Mouse (Mus musculus): ENCODE results near the gene Pipox. TPM values are rescaled to one million over a fixed set of nuclear protein-coding genes. Genes with fewer than 3 reads are reported as not detected.

The Pipox gene
- polyA plus RNA-seq, 1 experiment from 2014 or later: 9.0 TPM

GRCm38 (mm10) chr11:77864771-77865170, 29.1 kb downstream of the Pipox start:
- Histone ChIP-seq H3K27me3 (ENCODE audit: low read depth, poor library complexity, severe bottlenecking) (peaks cover 90% of the 10 kb centered on the region), H3K27ac (replicated peaks) (peak overlapping the region; percentile 50; the same call in 1 of the 2 replicates)
- 63% methylated on average over 12 of the region's 12 CpGs for WGBS

GRCm38 (mm10) chr11:77862887-77863286, 31.0 kb downstream of the Pipox start:
- WGBS: 89% methylated on average over 7 of the region's 7 CpGs
- Histone ChIP-seq H3K27me3 (ENCODE audit: low read depth, poor library complexity, severe bottlenecking) (peaks cover 90% of the 10 kb centered on the region), H3K4me3 (no peak overlapping the region), H3K36me3 (peaks cover 39% of the 10 kb centered on the region), H3K4me1 (peaks cover 62% of the 10 kb centered on the region), H3K9me3 (replicated peaks) (no peaks in the 10 kb centered on the region), H3K27ac (replicated peaks) (no peak overlapping the region)
- DNase-seq (ENCODE audit: low spot score): no peak

More at GRCm38 (mm10) chr11:77864771-77865170, 29.1 kb downstream of the Pipox start:
- no peak overlapping the region for H3K4me3 ChIP-seq
- no peaks in the 10 kb centered on the region for H3K9me3 ChIP-seq (replicated peaks)
- H3K36me3 ChIP-seq: peaks cover 26% of the 10 kb centered on the region
- H3K4me1 ChIP-seq: peaks cover 57% of the 10 kb centered on the region
- no peak for DNase-seq (ENCODE audit: low spot score)

- Histone ChIP-seq H3K4me1 (peaks cover 50% of the 10 kb centered on the region), H3K27me3 (ENCODE audit: low read depth, poor library complexity, severe bottlenecking) (peaks cover 87% of the 10 kb centered on the region), H3K36me3 (peaks cover 52% of the 10 kb centered on the region), H3K4me3 (no peak overlapping the region), H3K27ac (replicated peaks) (no peak overlapping the region), H3K9me3 (replicated peaks) (no peaks in the 10 kb centered on the region)
- DNase-seq (ENCODE audit: low spot score): no peak
- 84% methylated on average over 9 of the region's 9 CpGs for WGBS
Measured at GRCm38 (mm10) chr11:77860947-77861346, 32.9 kb downstream of the Pipox start.

- peak overlapping the region; percentile 65 for H3K27ac ChIP-seq (replicated peaks)
- H3K4me3 ChIP-seq: 0 out of 2 replicates have a peak overlapping the region, but pooled peaks have one; percentile 29
- 26% methylated on average over 9 of the region's 9 CpGs for WGBS
- H3K4me1 ChIP-seq: peaks cover 52% of the 10 kb centered on the region
- DNase-seq (ENCODE audit: low spot score): no peak
- H3K27me3 ChIP-seq (ENCODE audit: low read depth, poor library complexity, severe bottlenecking): peaks cover 73% of the 10 kb centered on the region
- H3K36me3 ChIP-seq: peaks cover 59% of the 10 kb centered on the region
- H3K9me3 ChIP-seq (replicated peaks): no peaks in the 10 kb centered on the region
Measured at GRCm38 (mm10) chr11:77858589-77858988, 35.3 kb downstream of the Pipox start.

GRCm38 (mm10) chr11:77857089-77857488, 36.8 kb downstream of the Pipox start:
- H3K9me3 ChIP-seq (replicated peaks): no peaks in the 10 kb centered on the region
- H3K36me3 ChIP-seq: peaks cover 72% of the 10 kb centered on the region
- WGBS: 93% methylated on average over 6 of the region's 6 CpGs
- H3K4me1 ChIP-seq: peaks cover 52% of the 10 kb centered on the region
- peaks cover 76% of the 10 kb centered on the region for H3K27me3 ChIP-seq (ENCODE audit: low read depth, poor library complexity, severe bottlenecking)
- DNase-seq (ENCODE audit: low spot score): no peak
- H3K27ac ChIP-seq (replicated peaks): no peak overlapping the region
- H3K4me3 ChIP-seq: no peak overlapping the region

- Histone ChIP-seq H3K9me3 (replicated peaks) (no peaks in the 10 kb centered on the region), H3K36me3 (peaks cover 78% of the 10 kb centered on the region), H3K4me1 (peaks cover 69% of the 10 kb centered on the region), H3K27ac (replicated peaks) (peak overlapping the region; percentile 46), H3K4me3 (no peak overlapping the region), H3K27me3 (ENCODE audit: low read depth, poor library complexity, severe bottlenecking) (peaks cover 72% of the 10 kb centered on the region)
- DNase-seq (ENCODE audit: low spot score): no peak
- WGBS: 64% methylated on average over 15 of the region's 15 CpGs
Measured at GRCm38 (mm10) chr11:77855396-77855795, 38.5 kb downstream of the Pipox start.

- WGBS: 54% methylated on average over 3 of the region's 3 CpGs
- H3K9me3 ChIP-seq (replicated peaks): no peaks in the 10 kb centered on the region
- no peak for DNase-seq (ENCODE audit: low spot score)
- H3K36me3 ChIP-seq: peaks cover 78% of the 10 kb centered on the region
- peaks cover 72% of the 10 kb centered on the region for H3K27me3 ChIP-seq (ENCODE audit: low read depth, poor library complexity, severe bottlenecking)
- peak overlapping the region; percentile 46; the same call in 1 of the 2 replicates for H3K27ac ChIP-seq (replicated peaks)
- no peak overlapping the region for H3K4me3 ChIP-seq
- peaks cover 68% of the 10 kb centered on the region for H3K4me1 ChIP-seq
Measured at GRCm38 (mm10) chr11:77854641-77855040, 39.3 kb downstream of the Pipox start.

- Histone ChIP-seq H3K27ac (replicated peaks) (0 out of 2 replicates have a peak overlapping the region, but pooled peaks have one; percentile 7), H3K4me1 (peaks cover 60% of the 10 kb centered on the region), H3K36me3 (peaks cover 82% of the 10 kb centered on the region), H3K9me3 (replicated peaks) (no peaks in the 10 kb centered on the region), H3K27me3 (ENCODE audit: low read depth, poor library complexity, severe bottlenecking) (peaks cover 70% of the 10 kb centered on the region), H3K4me3 (no peak overlapping the region)
- DNase-seq (ENCODE audit: low spot score): no peak
- WGBS: 94% methylated on average over 17 of the region's 17 CpGs
Measured at GRCm38 (mm10) chr11:77852941-77853668, 40.8 kb downstream of the Pipox start.

GRCm38 (mm10) chr11:77852195-77852594, 41.7 kb downstream of the Pipox start:
- Histone ChIP-seq H3K9me3 (replicated peaks) (no peaks in the 10 kb centered on the region), H3K36me3 (peaks cover 82% of the 10 kb centered on the region), H3K4me3 (no peak overlapping the region), H3K27me3 (ENCODE audit: low read depth, poor library complexity, severe bottlenecking) (peaks cover 70% of the 10 kb centered on the region), H3K4me1 (peaks cover 60% of the 10 kb centered on the region), H3K27ac (replicated peaks) (no peak overlapping the region)
- DNase-seq (ENCODE audit: low spot score): no peak
- 68% methylated on average over 3 of the region's 3 CpGs for WGBS

- H3K9me3 ChIP-seq (replicated peaks): no peaks in the 10 kb centered on the region
- no peak for DNase-seq (ENCODE audit: low spot score)
- H3K36me3 ChIP-seq: peaks cover 86% of the 10 kb centered on the region
- H3K4me1 ChIP-seq: peaks cover 59% of the 10 kb centered on the region
- 82% methylated on average over 6 of the region's 6 CpGs for WGBS
- no peak overlapping the region for H3K4me3 ChIP-seq
- H3K27me3 ChIP-seq (ENCODE audit: low read depth, poor library complexity, severe bottlenecking): peaks cover 70% of the 10 kb centered on the region
- peak overlapping the region; percentile 77; the same call in 1 of the 2 replicates for H3K27ac ChIP-seq (replicated peaks)
Measured at GRCm38 (mm10) chr11:77851483-77852010, 42.3 kb downstream of the Pipox start.

- peak; percentile 39 for DNase-seq (ENCODE audit: low spot score)
- H3K4me3 ChIP-seq: peak overlapping the region; percentile 26; the same call in 1 of the 2 replicates
- H3K36me3 ChIP-seq: peaks cover 92% of the 10 kb centered on the region
- WGBS: 46% methylated on average over 24 of the region's 24 CpGs
- peaks cover 73% of the 10 kb centered on the region for H3K27me3 ChIP-seq (ENCODE audit: low read depth, poor library complexity, severe bottlenecking)
- H3K27ac ChIP-seq (replicated peaks): peak overlapping the region; percentile 77
- H3K9me3 ChIP-seq (replicated peaks): no peaks in the 10 kb centered on the region
- peaks cover 56% of the 10 kb centered on the region for H3K4me1 ChIP-seq
Measured at GRCm38 (mm10) chr11:77850401-77851244, 43.3 kb downstream of the Pipox start.

- 74% methylated on average over 7 of the region's 7 CpGs for WGBS
- Histone ChIP-seq H3K27ac (replicated peaks) (no peak overlapping the region), H3K27me3 (ENCODE audit: low read depth, poor library complexity, severe bottlenecking) (peaks cover 66% of the 10 kb centered on the region), H3K4me3 (no peak overlapping the region), H3K4me1 (peaks cover 45% of the 10 kb centered on the region), H3K9me3 (replicated peaks) (no peaks in the 10 kb centered on the region), H3K36me3 (peaks cover 95% of the 10 kb centered on the region)
- no peak for DNase-seq (ENCODE audit: low spot score)
Measured at GRCm38 (mm10) chr11:77849151-77849550, 44.7 kb downstream of the Pipox start.

All from midbrain, embryonic 10.5 days (tissue).